Mouse (Mus musculus) limb, embryonic 15.5 days (tissue): ENCODE measurements around the gene Irf2bp2. TPM values are rescaled to one million over a fixed set of nuclear protein-coding genes. Genes with fewer than 3 reads are reported as not detected.
A peak's percentile ranks its signal among the peaks of the same experiment; 100 is the strongest.

Experiments used
- ATAC-seq: fragments of 200-750 bp; cut with Nextera tagmentation; 2 replicates; pipeline ENCODE4 v1.8.0; 2017; ENCODE audit warnings: low read depth, moderate TSS enrichment; ENCODE audit not compliant: insufficient number of reproducible peaks, low FRiP score, low TSS enrichment
- H3K27ac ChIP-seq: fragments of 300-500 bp; sonication (generic); 2 replicates; pipeline ENCODE4 v1.5.1; 2015; ENCODE audit warnings: moderate library complexity, mild to moderate bottlenecking, inconsistent platforms
- H3K27me3 ChIP-seq: fragments of 300-500 bp; sonication (generic); 2 replicates; pipeline ENCODE4 v1.6.1; 2015; ENCODE audit warnings: inconsistent platforms
- H3K36me3 ChIP-seq: fragments of 300-500 bp; sonication (generic); 2 replicates; pipeline ENCODE4 v1.6.1; 2015; ENCODE audit warnings: inconsistent platforms
- H3K4me1 ChIP-seq: fragments of 300-500 bp; sonication (generic); 2 replicates; pipeline ENCODE4 v1.6.1; 2015; ENCODE audit warnings: inconsistent platforms
- H3K4me2 ChIP-seq: fragments of 300-500 bp; sonication (generic); 2 replicates; pipeline ENCODE4 v1.6.1; 2015; ENCODE audit warnings: mild to moderate bottlenecking, inconsistent platforms
- H3K4me3 ChIP-seq: fragments of 300-500 bp; sonication (generic); 2 replicates; pipeline ENCODE4 v1.5.1; 2015; ENCODE audit warnings: mild to moderate bottlenecking, inconsistent platforms
- H3K9ac ChIP-seq: fragments of 300-500 bp; sonication (generic); 2 replicates; pipeline ENCODE4 v1.6.1; 2015; ENCODE audit warnings: inconsistent platforms
- H3K9me3 ChIP-seq: fragments of 300-500 bp; sonication (generic); 2 replicates; pipeline ENCODE4 v1.6.1; 2016; ENCODE audit warnings: inconsistent platforms
- WGBS: fragments of 180-500 bp; shearing (Covaris S2); methylation state at CpG from one replicate; pipeline ENCODE4 v1.1.7; 2015; 5-methylcytosine and 5-hydroxymethylcytosine counted together
- polyA plus RNA-seq: library from polyadenylated mRNA; unstranded; fragments of >200 nt; fragmentation: Nextera tagmentation; extraction: Ambion mirVana; gene quantifications from 2 replicates; pipeline ENCODE4 v1.2.1, GENCODE M21; 2015

Irf2bp2 gene
- 11.0 and 12.8 TPM in 2 replicates for polyA plus RNA-seq

DNA sequence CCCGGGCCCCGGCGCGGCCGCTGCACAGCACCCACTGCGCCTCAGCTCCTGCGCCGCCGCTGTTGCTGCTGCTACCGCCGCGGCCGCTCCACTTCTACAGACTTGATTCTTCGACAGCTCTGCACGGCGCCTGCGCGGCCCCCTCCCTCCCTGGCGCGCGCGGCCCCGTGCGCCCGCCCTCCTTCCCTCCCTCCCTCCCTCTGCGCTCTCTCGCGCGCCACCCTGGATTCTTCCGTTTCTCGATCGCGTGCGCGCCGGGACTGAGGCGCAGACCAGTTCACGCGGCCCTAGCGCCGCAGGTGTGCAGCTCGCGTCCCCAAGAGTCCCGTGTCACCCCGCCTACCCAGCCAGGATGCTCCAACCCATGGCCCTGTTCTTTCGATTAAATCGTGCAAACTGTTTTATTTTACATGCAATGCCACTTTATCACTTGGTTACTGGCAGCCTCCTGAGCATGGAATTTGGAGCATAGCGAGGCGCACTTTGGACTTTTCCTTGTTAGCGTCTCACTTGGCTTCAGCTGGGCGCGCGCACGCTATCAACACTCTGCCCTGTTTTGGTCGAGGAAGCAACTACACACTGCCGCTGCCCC is at the start of gene Irf2bp2:
TSS of gene Irf2bp2 (minus strand) at position 98 of the 592 bp plus-strand sequence.
- Histone ChIP-seq H3K27ac (peak within 1 kb of the TSS; percentile 100), H3K9me3 (no peaks in the 10 kb centered on the region), H3K4me2 (peak within 1 kb of the TSS; percentile 84), H3K27me3 (no peaks in the 10 kb centered on the region), H3K4me1 (peaks cover 45% of the 10 kb centered on the region), H3K9ac (peak within 1 kb of the TSS; percentile 100), H3K4me3 (peak within 1 kb of the TSS; percentile 82), H3K36me3 (peaks cover 6% of the 10 kb centered on the region; the same call in 1 of the 2 replicates)
- peak; percentile 70 for ATAC-seq
- WGBS: under 1% methylated on average over 53 of the region's 56 CpGs

DNA sequence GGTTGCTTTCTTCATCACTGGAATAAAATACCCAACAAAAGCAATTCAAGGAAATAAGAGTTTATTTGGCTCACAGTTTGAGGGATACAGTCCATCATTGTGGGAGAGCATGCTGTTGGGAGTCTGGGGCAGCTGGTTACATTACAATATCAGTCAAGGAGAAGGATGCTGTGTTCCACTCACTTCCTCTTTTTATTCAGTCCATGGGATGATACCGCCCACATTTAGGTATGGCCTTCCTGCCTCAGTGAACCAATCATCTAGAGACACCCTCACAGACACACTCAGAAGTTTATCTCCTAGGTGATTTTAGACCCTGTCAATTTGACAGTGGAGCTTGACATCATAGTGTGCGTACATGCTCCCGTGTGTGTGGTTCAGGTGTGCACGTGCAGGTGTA is 48.9 kb upstream of the Irf2bp2 start:
- 94% methylated on average over 4 of the region's 4 CpGs for WGBS
- no peaks in the 10 kb centered on the region for H3K27me3 ChIP-seq

DNA sequence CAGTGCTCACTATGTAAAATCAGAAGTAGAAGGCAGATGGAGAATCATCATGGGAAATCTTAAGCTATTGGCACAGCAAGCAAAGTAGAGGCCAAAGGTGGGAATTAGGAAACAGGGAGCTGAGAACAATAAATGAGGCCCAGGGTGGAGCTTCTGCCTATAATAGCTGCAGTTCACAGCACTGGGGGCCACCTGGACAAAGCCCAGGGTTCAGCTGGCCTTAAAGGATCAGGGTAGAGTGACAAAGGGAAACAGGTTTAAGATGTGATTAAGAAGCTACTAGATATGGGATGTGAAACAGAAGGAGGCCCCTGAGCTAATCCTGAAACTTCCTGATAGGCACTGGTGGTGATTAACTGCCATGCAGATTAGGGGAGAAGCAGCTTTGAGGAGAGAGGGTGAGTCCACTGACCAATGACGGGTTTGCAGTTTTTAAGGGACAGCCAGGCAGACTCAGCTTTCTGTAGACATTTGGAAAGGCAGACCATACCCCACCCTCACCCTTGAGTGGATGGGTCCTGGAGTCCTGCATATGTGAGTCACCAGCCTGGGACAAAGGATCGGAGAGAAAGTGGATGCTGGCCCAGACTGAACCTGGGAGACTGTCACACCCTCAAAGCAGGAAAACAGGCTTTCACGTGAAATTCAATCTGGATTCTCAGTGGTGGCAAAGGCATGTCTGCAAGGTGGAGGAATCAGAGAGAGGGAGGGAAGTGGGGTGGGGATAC is 47.9 kb upstream of the Irf2bp2 start:
- Histone ChIP-seq H3K36me3 (no peaks in the 10 kb centered on the region), H3K4me2 (no peak overlapping the region), H3K9ac (no peak overlapping the region), H3K4me1 (0 out of 2 replicates have a peak, but pooled peaks cover 4% of the 10 kb centered on the region), H3K27me3 (no peaks in the 10 kb centered on the region), H3K9me3 (no peaks in the 10 kb centered on the region), H3K27ac (no peak overlapping the region), H3K4me3 (no peak overlapping the region)
- ATAC-seq: no peak
- 68% methylated on average over 3 of the region's 3 CpGs for WGBS

More for the DNA sequence above, 48.9 kb upstream of the Irf2bp2 start:
- Histone ChIP-seq H3K4me1 (peaks cover 7% of the 10 kb centered on the region; the same call in 1 of the 2 replicates), H3K27ac (no peak overlapping the region), H3K9ac (no peak overlapping the region), H3K4me3 (no peak overlapping the region), H3K4me2 (no peak overlapping the region), H3K36me3 (no peaks in the 10 kb centered on the region), H3K9me3 (no peaks in the 10 kb centered on the region)
- ATAC-seq: no peak

DNA sequence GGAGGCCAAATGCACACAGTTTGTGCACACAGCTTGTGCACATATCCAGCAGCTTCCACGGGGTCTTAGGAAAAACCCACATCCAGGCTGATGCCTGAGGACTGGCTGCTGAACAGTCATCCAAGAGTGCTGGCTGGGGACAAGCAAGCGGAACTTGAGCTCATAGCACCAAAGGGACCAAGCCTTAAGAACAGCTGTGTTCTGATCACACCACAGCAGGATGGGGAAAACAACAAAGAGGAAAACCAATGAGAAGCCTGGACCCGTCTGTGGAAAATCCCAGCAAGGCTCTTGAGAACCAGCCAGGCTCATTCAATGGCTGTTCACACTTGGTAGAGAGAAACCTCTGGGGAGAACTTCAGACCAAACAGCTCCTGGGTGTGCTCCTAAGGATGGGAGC is 45.4 kb upstream of the Irf2bp2 start:
- H3K9ac ChIP-seq: no peak overlapping the region

DNA sequence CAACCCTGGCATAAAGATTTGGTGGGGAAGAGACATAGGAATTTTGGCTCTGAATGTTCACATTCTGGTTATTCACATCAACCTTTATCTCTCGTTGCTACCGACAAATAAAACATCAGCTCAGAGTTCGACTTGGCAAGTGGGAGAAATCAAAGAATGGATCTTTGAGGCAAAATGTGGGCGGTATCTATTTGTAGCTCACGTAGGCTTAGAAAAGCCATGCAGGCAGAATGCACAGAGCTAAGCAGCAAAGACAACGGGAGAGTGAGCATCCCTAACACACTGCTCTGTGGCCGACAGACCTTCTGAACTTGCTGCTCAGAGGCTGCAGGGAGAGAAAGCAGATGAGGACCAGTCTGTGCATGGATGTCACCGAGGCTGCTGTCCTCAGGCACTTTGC is 44.2 kb upstream of the Irf2bp2 start:
- no peaks in the 10 kb centered on the region for H3K36me3 ChIP-seq
- no peaks in the 10 kb centered on the region for H3K27me3 ChIP-seq
- no peak overlapping the region for H3K4me3 ChIP-seq
- H3K9me3 ChIP-seq: no peaks in the 10 kb centered on the region
- 65% methylated on average over 8 of the region's 8 CpGs for WGBS
- no peak overlapping the region for H3K4me2 ChIP-seq
- H3K4me1 ChIP-seq: peaks cover 10% of the 10 kb centered on the region; the same call in 1 of the 2 replicates
- no peak for ATAC-seq
- no peak overlapping the region for H3K27ac ChIP-seq
- no peak overlapping the region for H3K9ac ChIP-seq

More for the DNA sequence above, 45.4 kb upstream of the Irf2bp2 start:
- H3K4me3 ChIP-seq: no peak overlapping the region
- no peak for ATAC-seq
- H3K36me3 ChIP-seq: no peaks in the 10 kb centered on the region
- no peaks in the 10 kb centered on the region for H3K9me3 ChIP-seq
- H3K27me3 ChIP-seq: no peaks in the 10 kb centered on the region
- WGBS: 51% methylated on average over 3 of the region's 3 CpGs
- H3K27ac ChIP-seq: no peak overlapping the region
- no peak overlapping the region for H3K4me2 ChIP-seq
- peaks cover 10% of the 10 kb centered on the region; the same call in 1 of the 2 replicates for H3K4me1 ChIP-seq

DNA sequence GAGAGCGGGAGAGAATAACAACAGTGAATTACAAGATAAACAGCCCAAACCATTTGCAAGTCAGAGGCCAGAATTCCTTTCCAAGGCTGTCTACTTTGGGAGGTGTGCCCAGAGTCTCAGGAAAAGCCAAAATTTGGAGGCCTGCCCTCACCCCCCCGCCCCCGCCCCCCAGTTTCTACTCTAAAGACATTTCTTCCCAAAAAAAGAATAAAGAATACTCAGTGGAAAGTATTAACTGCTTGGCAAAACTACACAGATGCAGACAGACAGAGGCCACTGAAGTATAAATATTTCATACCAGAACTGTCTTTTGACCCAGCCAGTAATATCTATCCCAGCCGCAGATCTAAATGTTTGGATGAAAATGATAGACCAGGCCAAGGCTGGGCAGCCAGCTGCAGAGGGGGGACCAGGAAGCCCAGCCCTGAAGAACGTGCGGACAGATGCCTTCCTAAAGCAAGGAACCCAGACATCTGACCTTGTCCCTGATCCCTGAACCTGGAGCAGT is 40.8 kb upstream of the Irf2bp2 start:
- H3K27me3 ChIP-seq: no peaks in the 10 kb centered on the region
- H3K27ac ChIP-seq: peak overlapping the region; percentile 72
- no peak overlapping the region for H3K4me3 ChIP-seq
- no peak overlapping the region for H3K4me2 ChIP-seq
- WGBS: 52% methylated on average over 6 of the region's 6 CpGs
- ATAC-seq: peak; percentile 44; the same call in 1 of the 2 replicates
- no peaks in the 10 kb centered on the region for H3K36me3 ChIP-seq
- H3K9ac ChIP-seq: no peak overlapping the region
- H3K9me3 ChIP-seq: 0 out of 2 replicates have a peak, but pooled peaks cover 4% of the 10 kb centered on the region
- H3K4me1 ChIP-seq: peaks cover 10% of the 10 kb centered on the region; the same call in 1 of the 2 replicates

DNA sequence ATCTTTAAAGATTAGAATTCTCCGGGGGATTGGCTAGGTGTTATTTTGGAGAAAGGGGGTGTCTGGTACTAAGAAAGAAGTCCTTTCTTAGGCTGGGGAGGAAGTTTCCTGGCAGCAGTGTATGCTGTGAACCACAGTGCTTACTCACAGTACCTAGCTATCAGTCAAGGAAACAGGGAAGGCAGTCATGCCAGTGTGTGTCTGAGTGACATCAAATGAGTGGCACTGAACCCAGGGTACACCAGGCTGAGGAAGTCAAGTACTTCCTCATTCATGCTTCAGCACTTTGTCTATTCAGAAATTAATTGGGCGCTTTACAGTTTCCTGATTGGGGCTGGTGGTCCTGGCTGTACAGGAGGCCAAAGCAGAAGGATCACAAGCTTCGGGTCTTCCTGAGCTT is 34.8 kb upstream of the Irf2bp2 start:
- H3K9ac ChIP-seq: no peak overlapping the region
- H3K36me3 ChIP-seq: no peaks in the 10 kb centered on the region
- no peak for ATAC-seq
- H3K27ac ChIP-seq: no peak overlapping the region
- H3K27me3 ChIP-seq: no peaks in the 10 kb centered on the region
- WGBS: 89% methylated on average over 3 of the region's 3 CpGs
- H3K4me2 ChIP-seq: no peak overlapping the region
- H3K9me3 ChIP-seq: 0 out of 2 replicates have a peak, but pooled peaks cover 4% of the 10 kb centered on the region
- peaks cover 5% of the 10 kb centered on the region; the same call in 1 of the 2 replicates for H3K4me1 ChIP-seq
- H3K4me3 ChIP-seq: no peak overlapping the region

DNA sequence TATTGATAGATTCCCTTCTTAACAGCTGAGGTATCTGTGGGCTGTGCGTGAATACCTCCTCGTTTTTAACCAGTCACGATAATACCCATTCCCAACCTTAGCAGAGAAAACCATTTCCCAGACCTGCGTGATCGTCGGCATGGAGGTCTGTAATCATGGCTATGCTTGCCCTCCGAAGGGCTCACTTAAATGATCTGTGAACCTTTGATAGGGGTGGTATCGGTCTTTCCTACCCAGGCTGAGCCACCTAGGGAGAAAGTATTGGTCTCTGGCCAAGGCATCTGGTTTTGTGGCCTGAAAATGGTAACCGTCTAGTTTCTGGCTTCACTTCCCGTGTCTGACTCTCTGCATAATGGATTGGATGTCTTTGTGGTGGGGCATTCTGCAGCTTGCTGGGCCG is 32.6 kb upstream of the Irf2bp2 start:
- Histone ChIP-seq H3K27me3 (no peaks in the 10 kb centered on the region), H3K36me3 (no peaks in the 10 kb centered on the region), H3K4me3 (no peak overlapping the region), H3K4me2 (no peak overlapping the region), H3K27ac (no peak overlapping the region), H3K9ac (no peak overlapping the region), H3K9me3 (0 out of 2 replicates have a peak, but pooled peaks cover 4% of the 10 kb centered on the region), H3K4me1 (peaks cover 5% of the 10 kb centered on the region; the same call in 1 of the 2 replicates)
- ATAC-seq: no peak
- WGBS: 68% methylated on average over 11 of the region's 11 CpGs

DNA sequence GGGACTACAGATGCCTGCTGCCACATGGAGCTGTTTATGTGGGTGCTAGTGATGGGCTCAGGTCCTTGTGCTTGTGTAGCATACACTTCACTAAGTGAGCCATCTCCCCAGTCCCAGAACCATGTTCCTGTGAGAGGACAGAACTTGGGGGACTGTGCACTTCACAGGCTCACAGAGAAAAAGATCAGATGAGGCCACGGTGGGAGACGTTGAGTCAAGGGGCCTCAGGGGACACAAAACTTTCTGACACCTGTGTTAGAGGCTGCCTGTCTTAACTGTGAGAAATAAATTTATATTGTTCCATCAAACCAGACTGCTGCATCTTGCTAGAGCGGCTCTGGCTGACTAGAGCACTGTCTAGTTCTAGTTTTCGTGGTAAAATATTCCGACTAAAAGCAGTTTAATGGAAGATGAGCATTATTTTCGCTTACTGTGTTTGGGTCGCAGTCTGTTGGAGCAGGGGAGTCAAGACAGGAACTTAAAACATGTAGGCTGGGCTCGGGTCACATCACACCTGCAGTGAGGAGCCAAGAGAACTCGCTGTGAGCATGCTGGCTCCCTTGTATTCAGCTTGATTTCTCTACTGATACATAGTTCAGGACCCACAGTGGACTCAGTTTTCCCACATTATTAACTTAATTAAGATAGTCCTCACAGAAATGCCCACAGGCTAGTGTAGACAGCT is 28.5 kb upstream of the Irf2bp2 start:
- no peak overlapping the region for H3K4me2 ChIP-seq
- H3K27me3 ChIP-seq: no peaks in the 10 kb centered on the region
- no peak overlapping the region for H3K9ac ChIP-seq
- peaks cover 9% of the 10 kb centered on the region for H3K4me1 ChIP-seq
- no peak overlapping the region for H3K27ac ChIP-seq
- H3K36me3 ChIP-seq: no peaks in the 10 kb centered on the region
- WGBS: 76% methylated on average over 9 of the region's 9 CpGs
- no peaks in the 10 kb centered on the region for H3K9me3 ChIP-seq
- ATAC-seq: no peak
- H3K4me3 ChIP-seq: no peak overlapping the region

DNA sequence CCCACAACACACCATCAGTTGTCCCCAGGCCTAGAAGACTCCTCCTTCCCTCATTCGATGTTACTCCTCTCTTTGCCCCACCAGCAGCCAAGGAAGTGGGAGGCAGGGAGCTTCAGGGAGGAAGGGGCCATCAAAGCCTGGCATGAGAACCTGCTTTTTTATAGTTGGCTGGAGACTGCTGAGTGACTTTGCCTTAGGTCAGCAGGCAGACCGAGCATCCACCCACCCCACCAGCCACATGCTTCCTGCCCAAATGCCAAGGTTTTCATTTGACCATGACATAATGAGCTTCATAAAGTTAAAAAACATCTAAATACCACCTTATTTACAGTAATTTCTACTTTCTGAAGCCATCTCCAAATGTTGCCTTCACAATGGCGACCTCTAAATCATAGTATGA is 26.9 kb upstream of the Irf2bp2 start:
- H3K36me3 ChIP-seq: no peaks in the 10 kb centered on the region
- H3K4me2 ChIP-seq: no peak overlapping the region
- peaks cover 7% of the 10 kb centered on the region for H3K4me1 ChIP-seq
- 57% methylated on average over 3 of the region's 3 CpGs for WGBS
- no peak overlapping the region for H3K4me3 ChIP-seq
- H3K9ac ChIP-seq: no peak overlapping the region
- H3K27me3 ChIP-seq: no peaks in the 10 kb centered on the region
- no peaks in the 10 kb centered on the region for H3K9me3 ChIP-seq
- no peak for ATAC-seq
- no peak overlapping the region for H3K27ac ChIP-seq

DNA sequence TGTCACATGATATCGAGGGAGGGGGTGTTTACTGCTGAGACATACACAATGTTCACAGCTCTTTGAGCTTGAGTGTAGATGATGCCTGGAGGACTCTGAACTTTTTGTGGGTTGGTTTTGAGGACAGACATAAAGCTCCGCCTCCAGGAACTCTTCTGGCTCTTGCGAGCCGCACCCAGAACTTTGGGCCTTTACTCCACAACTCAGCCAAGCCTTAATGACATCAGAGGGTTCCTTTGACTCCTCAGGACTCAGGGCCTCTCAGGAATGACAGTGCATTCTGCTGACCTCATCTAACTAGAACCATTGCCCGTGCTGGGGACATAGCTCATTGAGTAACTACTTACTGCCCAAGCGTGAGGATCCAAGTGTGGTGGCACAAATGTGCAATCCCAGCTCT is 25.7 kb upstream of the Irf2bp2 start:
- no peak overlapping the region for H3K4me2 ChIP-seq
- no peak for ATAC-seq
- 83% methylated on average over 6 of the region's 6 CpGs for WGBS

More for the DNA sequence above, 25.7 kb upstream of the Irf2bp2 start:
- H3K36me3 ChIP-seq: no peaks in the 10 kb centered on the region
- no peak overlapping the region for H3K9ac ChIP-seq
- H3K4me3 ChIP-seq: no peak overlapping the region
- H3K27ac ChIP-seq: no peak overlapping the region
- peaks cover 15% of the 10 kb centered on the region for H3K4me1 ChIP-seq
- H3K27me3 ChIP-seq: no peaks in the 10 kb centered on the region
- H3K9me3 ChIP-seq: no peaks in the 10 kb centered on the region
